ENCODE assay signal across 9 mouse cellular contexts in genomic region chr2:71670228-71670790, GRCm38 (mm10).
DNase-seq lines count a peak whose midpoint lies in the region; ATAC-seq and TF ChIP-seq lines count a peak whose summit lies in the region.
"Had no signal": no experiment of that assay in that cellular context is flagged by ENCODE, and none has a peak within 500 bp of the region (broad histone marks: within the 10 kb centered on the region; RNA-seq: fewer than 3 reads in every experiment).

No protein-coding gene starts in this region.

- H3K27ac ChIP-seq in kidney, embryonic 15.5 days = peak overlapping the region; percentile 83
- peak overlapping the region; percentile 88 for H3K27ac ChIP-seq in heart, embryonic 12.5 days (ENCODE audit: poor library complexity, severe bottlenecking)
- H3K27ac ChIP-seq in liver, embryonic 13.5 days = peak overlapping the region; percentile 73
- H3K27ac ChIP-seq in layer of hippocampus, adult 2 months = no peak overlapping the region

- H3K9me3 ChIP-seq in kidney, embryonic 15.5 days (replicated peaks) = no peaks in the 10 kb centered on the region
- H3K9me3 ChIP-seq in heart, embryonic 12.5 days (replicated peaks) = no peaks in the 10 kb centered on the region
- H3K9me3 ChIP-seq in liver, embryonic 13.5 days (replicated peaks) = no peaks in the 10 kb centered on the region

- TF ChIP-seq CTCF in layer of hippocampus, adult 2 months (conservative IDR thresholded peaks at IDR 0.05) = no peak

- H3K4me3 ChIP-seq in kidney, embryonic 15.5 days (replicated peaks) = no peak overlapping the region
- no peak overlapping the region for H3K4me3 ChIP-seq in heart, embryonic 12.5 days
- no peak overlapping the region for H3K4me3 ChIP-seq in liver, embryonic 13.5 days (replicated peaks)
- H3K4me3 ChIP-seq in layer of hippocampus, adult 2 months = no peak overlapping the region

- 75% methylated on average over 6 of the region's 6 CpGs for WGBS in kidney, embryonic 15.5 days
- WGBS in heart, embryonic 12.5 days = 61% methylated on average over 6 of the region's 6 CpGs
- 29% methylated on average over 6 of the region's 6 CpGs for WGBS in liver, embryonic 13.5 days (ENCODE audit: insufficient replicate concordance)

- no peak overlapping the region for H3K9ac ChIP-seq in kidney, embryonic 15.5 days
- H3K9ac ChIP-seq in heart, embryonic 12.5 days = no peak overlapping the region
- H3K9ac ChIP-seq in liver, embryonic 13.5 days = no peak overlapping the region
- H3K9ac ChIP-seq: forebrain, postnatal 0 days had no signal

- no peak for DNase-seq in kidney, postnatal 14 days
- no peak for DNase-seq in liver, embryonic 13.5 days
- DNase-seq in layer of hippocampus, adult 2 months (ENCODE audit: low spot score in 2 of 2) = no peak
- no peak for DNase-seq in yolk sac, embryonic 10.5 days (ENCODE audit: low spot score)
- DNase-seq: cerebellum, adult 18-20 months; forebrain, postnatal 0 days had no signal

- peaks cover 29% of the 10 kb centered on the region for H3K4me1 ChIP-seq in kidney, embryonic 15.5 days
- H3K4me1 ChIP-seq in heart, embryonic 12.5 days (replicated peaks) = peaks cover 42% of the 10 kb centered on the region
- peaks cover 17% of the 10 kb centered on the region for H3K4me1 ChIP-seq in liver, embryonic 13.5 days (replicated peaks)

- no peaks in the 10 kb centered on the region for H3K27me3 ChIP-seq in kidney, embryonic 15.5 days
- H3K27me3 ChIP-seq in heart, embryonic 12.5 days (replicated peaks) = no peaks in the 10 kb centered on the region
- no peaks in the 10 kb centered on the region for H3K27me3 ChIP-seq in liver, embryonic 13.5 days

- no peak for ATAC-seq in kidney, embryonic 15.5 days (replicated peaks; ENCODE audit: low FRiP score)
- peak; percentile 48; the same call in 1 of the 2 replicates for ATAC-seq in common myeloid progenitor, adult 5-6 weeks (replicated peaks; ENCODE audit: low read depth, poor library complexity, severe bottlenecking)
- no peak for ATAC-seq in heart, embryonic 12.5 days (ENCODE audit: insufficient number of reproducible peaks, low FRiP score)
- ATAC-seq in liver, embryonic 13.5 days (ENCODE audit: low read depth) = no peak
- ATAC-seq: forebrain, postnatal 0 days had no signal

- H3K36me3 ChIP-seq in kidney, embryonic 15.5 days = no peaks in the 10 kb centered on the region
- no peaks in the 10 kb centered on the region for H3K36me3 ChIP-seq in heart, embryonic 12.5 days
- H3K36me3 ChIP-seq in liver, embryonic 13.5 days = no peaks in the 10 kb centered on the region

- H3K4me2 ChIP-seq in kidney, embryonic 15.5 days = no peak overlapping the region
- no peak overlapping the region for H3K4me2 ChIP-seq in heart, embryonic 12.5 days
- no peak overlapping the region for H3K4me2 ChIP-seq in liver, embryonic 13.5 days
